Mouse (Mus musculus): ENCODE measurements around the gene Clcnkb.

DNA sequence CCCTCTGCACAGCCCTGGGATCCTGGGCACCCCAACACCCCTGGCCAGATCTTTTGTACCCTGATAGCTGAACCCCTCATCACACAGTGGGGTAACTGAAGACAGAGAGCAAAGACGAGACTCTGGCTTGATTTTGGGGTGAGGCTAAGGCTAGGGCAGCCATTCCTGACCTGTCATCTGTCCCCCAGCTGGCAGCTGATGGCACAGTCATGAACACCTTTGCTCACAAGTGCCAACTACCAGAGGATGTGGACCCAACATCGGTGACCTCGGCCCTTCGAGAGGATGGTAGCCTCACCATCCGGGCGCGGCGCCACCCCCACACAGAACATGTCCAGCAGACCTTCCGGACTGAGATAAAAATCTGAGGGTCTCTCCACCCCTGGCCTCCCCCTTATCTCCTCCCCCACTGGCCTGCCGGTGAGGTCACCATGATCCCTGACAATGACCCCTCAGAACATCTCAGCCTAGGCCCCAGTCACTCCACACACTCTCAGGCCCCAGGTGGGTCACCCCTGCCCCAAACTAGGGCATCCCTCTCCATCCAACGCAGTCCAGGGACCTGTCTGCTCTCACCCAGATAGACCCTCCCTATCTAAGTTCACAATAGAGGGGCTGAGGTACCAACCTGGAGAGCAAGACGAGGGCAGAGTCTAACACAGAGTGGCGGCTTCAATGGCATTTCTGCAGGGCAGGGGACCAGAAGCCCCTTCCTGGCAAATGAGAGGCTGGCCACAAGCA is 8.0 kb upstream of the Clcnkb start:
- no peak for TF ChIP-seq POLR2A (IDR thresholded peaks at IDR 0.05; ENCODE audit: borderline replicate concordance, extremely low read depth, insufficient read depth, insufficient read length, poor library complexity, severe bottlenecking)
- no peak for TF ChIP-seq CTCF (IDR thresholded peaks at IDR 0.05; ENCODE audit: borderline replicate concordance, extremely low read depth, insufficient read depth, insufficient read length)

Data from brain, embryonic 14.5 days (tissue).